Mouse (Mus musculus) right cerebral cortex, postnatal 14 days (tissue): ENCODE measurements around the gene Gm44502.
"Not testable (repeated sequence)": the region's sequence is repeated elsewhere in the genome, so short reads cannot be mapped to it uniquely, and the experiment has no call there.

Source experiments
- DNase-seq: peaks from one replicate; pipeline ENCODE4 v3.0.0; 2022

Gm44502 gene

GRCm38 (mm10) chr15:89452906-89453864 lies 23.7 kb upstream of the Gm44502 start:
- DNase-seq = no peak

- no peak for DNase-seq
These were observed 13.1 kb upstream of the Gm44502 start for GRCm38 (mm10) chr15:89442486-89443070.

GRCm38 (mm10) chr15:89435878-89436277 lies 6.4 kb upstream of the Gm44502 start:
- no peak for DNase-seq

GRCm38 (mm10) chr15:89434136-89434535 lies 4.6 kb upstream of the Gm44502 start:
- DNase-seq = no peak

GRCm38 (mm10) chr15:89432946-89433345 lies 3.5 kb upstream of the Gm44502 start:
- DNase-seq = no peak

- DNase-seq = no peak
These were observed 2.3 kb upstream of the Gm44502 start for GRCm38 (mm10) chr15:89431806-89432205.

GRCm38 (mm10) chr15:89431271-89431670 lies 1.8 kb upstream of the Gm44502 start:
- no peak for DNase-seq

GRCm38 (mm10) chr15:89430771-89431170 lies 1.3 kb upstream of the Gm44502 start:
- DNase-seq = not testable (repeated sequence)

GRCm38 (mm10) chr15:89430341-89430740 lies 845 bp upstream of the Gm44502 start:
- no peak for DNase-seq

GRCm38 (mm10) chr15:89428821-89429351 lies 610 bp downstream of the Gm44502 start:
- no peak for DNase-seq

- no peak for DNase-seq
These were observed 1.2 kb downstream of the Gm44502 start for GRCm38 (mm10) chr15:89428136-89428790.

GRCm38 (mm10) chr15:89426716-89427115 lies 2.8 kb downstream of the Gm44502 start:
- no peak for DNase-seq

- no peak for DNase-seq
These were observed 3.8 kb downstream of the Gm44502 start, which contains the start of gene Cpt1b for GRCm38 (mm10) chr15:89425711-89426121. Cpt1b (minus strand) TSS chr15:89425863.

GRCm38 (mm10) chr15:89424621-89425020 lies 4.9 kb downstream of the Gm44502 start:
- no peak for DNase-seq

- DNase-seq = no peak
These were observed 7.6 kb downstream of the Gm44502 start for GRCm38 (mm10) chr15:89421938-89422337.

- no peak for DNase-seq
These were observed 14.2 kb downstream of the Gm44502 start for GRCm38 (mm10) chr15:89415282-89415681.

GRCm38 (mm10) chr15:89410118-89410517 lies 19.4 kb downstream of the Gm44502 start, which contains the start of gene Syce3:
Syce3 (minus strand) TSS chr15:89410503.
- DNase-seq = no peak

GRCm38 (mm10) chr15:89406691-89407090 lies 22.8 kb downstream of the Gm44502 start:
- no peak for DNase-seq

- no peak for DNase-seq
These were observed 24.5 kb downstream of the Gm44502 start for GRCm38 (mm10) chr15:89404831-89405623.

GRCm38 (mm10) chr15:89402471-89402870 lies 27.0 kb downstream of the Gm44502 start:
- DNase-seq = no peak

GRCm38 (mm10) chr15:89399716-89400115 lies 29.8 kb downstream of the Gm44502 start:
- no peak for DNase-seq

- no peak for DNase-seq
These were observed 31.4 kb downstream of the Gm44502 start for GRCm38 (mm10) chr15:89398146-89398545.
